8 mouse cellular contexts compared by ENCODE assay signal in genomic region chr11:24305691-24306090, GRCm38 (mm10).
DNase-seq lines count a peak whose midpoint lies in the region; ATAC-seq and TF ChIP-seq lines count a peak whose summit lies in the region.

No protein-coding gene starts in this region.

- peaks cover 5% of the 10 kb centered on the region; the same call in 1 of the 2 replicates for H3K4me1 ChIP-seq in heart, embryonic 16.5 days (ENCODE audit: control insufficient read depth, insufficient read depth, low read length)
- peaks cover 16% of the 10 kb centered on the region; the same call in 1 of the 2 replicates for H3K4me1 ChIP-seq in forebrain, embryonic 11.5 days (replicated peaks; ENCODE audit: control insufficient read depth, insufficient read depth, low read length)
- H3K4me1 ChIP-seq in limb, embryonic 13.5 days, result peaks cover 44% of the 10 kb centered on the region
- peaks cover 6% of the 10 kb centered on the region; the same call in 1 of the 2 replicates for H3K4me1 ChIP-seq in midbrain, postnatal 0 days (ENCODE audit: insufficient read depth, low read length)

- no peaks in the 10 kb centered on the region for H3K36me3 ChIP-seq in heart, embryonic 16.5 days (ENCODE audit: control insufficient read depth, insufficient read depth)
- no peaks in the 10 kb centered on the region for H3K36me3 ChIP-seq in forebrain, embryonic 11.5 days (ENCODE audit: control insufficient read depth, insufficient read depth, low read length)
- no peaks in the 10 kb centered on the region for H3K36me3 ChIP-seq in limb, embryonic 13.5 days
- H3K36me3 ChIP-seq in midbrain, postnatal 0 days (ENCODE audit: insufficient read depth, low read length), result no peaks in the 10 kb centered on the region

- TF ChIP-seq CTCF in midbrain, postnatal 0 days (IDR thresholded peaks at IDR 0.05), result no peak
- TF ChIP-seq CTCF in layer of hippocampus, adult 2 months (conservative IDR thresholded peaks at IDR 0.05), result no peak

- WGBS in heart, embryonic 16.5 days, result 11% methylated on average over 11 of the region's 11 CpGs
- WGBS in forebrain, embryonic 11.5 days, result 5% methylated on average over 11 of the region's 11 CpGs
- 3% methylated on average over 11 of the region's 11 CpGs for WGBS in limb, embryonic 13.5 days
- 18% methylated on average over 11 of the region's 11 CpGs for WGBS in midbrain, postnatal 0 days

- no peak for DNase-seq in heart, postnatal 10 days
- DNase-seq in forebrain, embryonic 11.5 days (ENCODE audit: low spot score), result peak; percentile 65
- no peak for DNase-seq in midbrain, postnatal 0 days (ENCODE audit: low spot score)
- no peak for DNase-seq in cerebellum, postnatal 36 days
- DNase-seq in layer of hippocampus, adult 2 months (ENCODE audit: low spot score in 2 of 2), result no peak
- DNase-seq in gastrocnemius, postnatal 25 days, result no peak

- intact Hi-C loops in heart, postnatal 10 days (cut with DNase I), result no loop called here

- no peaks in the 10 kb centered on the region for H3K27me3 ChIP-seq in heart, embryonic 16.5 days (ENCODE audit: control insufficient read depth, insufficient read depth, low read length)
- peaks cover 3% of the 10 kb centered on the region; the same call in 1 of the 2 replicates for H3K27me3 ChIP-seq in forebrain, embryonic 11.5 days (ENCODE audit: control insufficient read depth, insufficient read depth, low read length)
- H3K27me3 ChIP-seq in limb, embryonic 13.5 days, result no peaks in the 10 kb centered on the region
- no peaks in the 10 kb centered on the region for H3K27me3 ChIP-seq in midbrain, postnatal 0 days (ENCODE audit: insufficient read depth, low read length)

- no peak overlapping the region for H3K27ac ChIP-seq in heart, embryonic 16.5 days (ENCODE audit: low read length)
- no peak overlapping the region for H3K27ac ChIP-seq in forebrain, embryonic 11.5 days (ENCODE audit: low read depth, low read length)
- no peak overlapping the region; the same call in 1 of the 2 replicates for H3K27ac ChIP-seq in limb, embryonic 13.5 days
- no peak overlapping the region for H3K27ac ChIP-seq in midbrain, postnatal 0 days (ENCODE audit: low read depth, low read length)
- H3K27ac ChIP-seq in layer of hippocampus, adult 2 months, result no peak overlapping the region

- H3K9me3 ChIP-seq in heart, embryonic 16.5 days (replicated peaks; ENCODE audit: control insufficient read depth, low read length), result no peaks in the 10 kb centered on the region
- H3K9me3 ChIP-seq in forebrain, embryonic 11.5 days (ENCODE audit: control insufficient read depth, low read length), result no peaks in the 10 kb centered on the region
- H3K9me3 ChIP-seq in limb, embryonic 13.5 days, result peaks cover 4% of the 10 kb centered on the region; the same call in 1 of the 2 replicates
- H3K9me3 ChIP-seq in midbrain, postnatal 0 days (ENCODE audit: low read length), result no peaks in the 10 kb centered on the region

- no peak for ATAC-seq in heart, embryonic 16.5 days (replicated peaks; ENCODE audit: extremely low read depth, insufficient read depth, low FRiP score)
- peak; percentile 43; the same call in 1 of the 2 replicates for ATAC-seq in forebrain, embryonic 11.5 days (replicated peaks; ENCODE audit: low FRiP score)
- peak; percentile 61; the same call in 1 of the 2 replicates for ATAC-seq in limb, embryonic 13.5 days (ENCODE audit: low FRiP score, low read depth)
- ATAC-seq in midbrain, postnatal 0 days (ENCODE audit: low FRiP score), result no peak

- peak overlapping the region; percentile 50 for H3K4me3 ChIP-seq in heart, embryonic 16.5 days (ENCODE audit: low read length)
- peak overlapping the region; percentile 22; the same call in 1 of the 2 replicates for H3K4me3 ChIP-seq in forebrain, embryonic 11.5 days (ENCODE audit: low read depth, low read length)
- peak overlapping the region; percentile 38 for H3K4me3 ChIP-seq in limb, embryonic 13.5 days
- peak overlapping the region; percentile 27; the same call in 1 of the 2 replicates for H3K4me3 ChIP-seq in midbrain, postnatal 0 days (ENCODE audit: low read depth, low read length)
- no peak overlapping the region for H3K4me3 ChIP-seq in layer of hippocampus, adult 2 months

- H3K9ac ChIP-seq in heart, embryonic 16.5 days (ENCODE audit: low read length), result peak overlapping the region; percentile 42; the same call in 1 of the 2 replicates
- peak overlapping the region; percentile 20; the same call in 1 of the 2 replicates for H3K9ac ChIP-seq in forebrain, embryonic 11.5 days (ENCODE audit: low read length)
- no peak overlapping the region; the same call in 1 of the 2 replicates for H3K9ac ChIP-seq in limb, embryonic 13.5 days
- no peak overlapping the region for H3K9ac ChIP-seq in midbrain, postnatal 0 days (replicated peaks; ENCODE audit: low read length, poor library complexity, severe bottlenecking)

- peak overlapping the region; percentile 85 for H3K4me2 ChIP-seq in heart, embryonic 16.5 days (ENCODE audit: low read depth, low read length)
- H3K4me2 ChIP-seq in forebrain, embryonic 11.5 days (ENCODE audit: low read depth, low read length, severe bottlenecking), result peak overlapping the region; percentile 51
- peak overlapping the region; percentile 68 for H3K4me2 ChIP-seq in limb, embryonic 13.5 days (replicated peaks)
- H3K4me2 ChIP-seq in midbrain, postnatal 0 days (ENCODE audit: low read depth, low read length, poor library complexity, severe bottlenecking), result peak overlapping the region; percentile 53

Comparison
In these comparisons a context has a peak if more than half of its experiments do, and no peak if none do; other contexts are left out.
1. ATAC-seq: peak in forebrain, embryonic 11.5 days (single experiment) and limb, embryonic 13.5 days (single experiment); none in heart, embryonic 16.5 days (single experiment) and midbrain, postnatal 0 days (single experiment).
2. H3K9ac ChIP-seq: peak in heart, embryonic 16.5 days (single experiment) and forebrain, embryonic 11.5 days (single experiment); none in limb, embryonic 13.5 days (single experiment) and midbrain, postnatal 0 days (single experiment).
3. Peak in every context shown above with its lines, with median percentiles within 50 percentile points of each other: H3K4me2 ChIP-seq.